Mouse (Mus musculus): ENCODE results near the gene Rgs14. TPM values are rescaled to one million over a fixed set of nuclear protein-coding genes. Genes with fewer than 3 reads are reported as not detected.

Rgs14 gene
- total and polyA plus RNA-seq, 3 experiments: 0.23 to 1.9 (median 0.73) TPM

DNA sequence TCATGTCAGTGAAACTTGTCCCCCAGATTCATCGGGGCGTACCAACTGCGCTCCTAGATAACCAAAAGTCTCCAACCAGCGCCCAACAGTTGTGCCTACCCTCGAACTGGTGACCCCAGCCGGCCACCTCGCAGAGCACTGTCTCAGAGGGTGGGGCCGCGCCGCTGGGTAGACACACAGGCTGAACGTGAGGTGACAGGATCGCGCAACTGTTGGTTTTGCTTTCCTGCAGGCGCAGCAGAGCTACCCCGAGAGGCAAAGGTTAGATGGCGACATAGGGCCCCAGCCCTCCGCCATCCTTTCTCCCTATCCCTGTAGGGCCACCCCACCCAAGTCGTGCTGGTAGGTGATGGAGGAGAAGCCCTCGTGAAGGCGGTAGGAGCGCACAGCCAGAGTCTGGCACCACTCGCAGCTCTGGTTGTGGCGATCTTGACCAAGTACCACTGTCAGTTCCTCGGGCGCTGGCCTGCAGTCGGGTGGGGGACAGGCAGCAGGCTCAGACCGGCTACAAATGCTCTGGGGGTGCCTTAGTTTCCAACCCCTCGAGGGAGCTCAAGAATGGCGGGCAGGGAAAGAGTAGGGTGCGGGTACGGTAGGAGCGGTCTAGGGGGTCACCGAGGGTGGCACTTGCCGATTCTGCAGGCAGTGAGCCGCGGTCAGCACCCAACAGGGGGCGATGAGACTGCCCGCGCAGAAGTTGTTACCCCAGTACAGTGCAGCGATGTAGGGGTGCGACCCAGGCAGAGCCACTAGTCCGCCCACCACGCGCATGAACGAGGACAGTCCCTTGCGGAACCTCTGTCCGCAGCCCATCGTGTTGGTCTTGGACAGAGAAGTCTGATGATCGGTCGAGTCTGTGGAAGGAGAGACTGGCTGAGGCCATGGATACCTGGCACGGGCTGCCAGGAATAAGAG is 50.7 kb downstream of the Rgs14 start:
- Histone ChIP-seq H3K9ac (ENCODE audit: low read depth, low read length) (no peak overlapping the region), H3K36me3 (ENCODE audit: control insufficient read depth, insufficient read depth, low read length) (no peaks in the 10 kb centered on the region)
- WGBS: 26% methylated on average over 51 of the region's 51 CpGs

DNA sequence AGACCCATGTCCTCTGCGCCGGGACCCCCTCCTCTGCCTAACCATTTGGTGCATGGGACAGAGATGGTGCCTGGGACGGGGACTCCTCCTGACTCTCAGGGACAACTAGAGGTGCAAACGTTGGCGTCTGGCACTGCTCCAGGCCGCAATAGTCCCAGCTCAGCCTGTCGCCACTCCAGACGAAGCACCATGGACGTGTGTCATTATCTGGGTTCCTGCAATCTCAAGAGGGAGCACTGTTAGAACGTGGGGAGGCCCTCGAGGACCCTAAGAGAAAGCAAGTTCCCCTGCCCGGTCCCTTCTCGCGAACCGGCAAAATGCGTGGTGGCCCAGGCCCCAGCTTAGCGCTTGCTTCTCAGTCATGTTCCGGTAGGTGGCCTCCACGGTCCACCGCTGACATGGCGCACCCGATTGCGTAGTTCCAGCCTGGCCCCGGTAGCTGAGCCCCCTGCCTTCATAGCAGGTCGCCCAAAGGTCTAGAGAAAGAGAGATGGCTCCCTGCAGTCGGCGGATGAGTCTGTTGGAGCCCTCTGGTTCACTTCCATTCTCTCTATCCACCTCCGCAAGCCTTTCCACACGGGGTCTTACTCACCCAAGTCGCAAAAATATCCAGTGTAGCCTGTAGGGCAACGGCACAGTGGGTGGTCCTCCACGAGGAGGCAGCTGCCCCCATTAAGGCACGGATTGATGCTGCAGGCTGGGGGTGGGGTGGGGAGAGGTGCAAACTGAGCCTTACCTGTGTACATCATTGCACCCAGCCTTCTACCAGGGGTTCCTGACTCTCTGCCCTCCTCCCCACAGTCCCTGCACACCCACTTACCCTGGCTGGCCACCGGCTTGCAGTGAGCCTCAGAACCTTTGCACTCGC is 51.6 kb downstream of the Rgs14 start:
- TF ChIP-seq EP300 (IDR thresholded peaks at IDR 0.05; ENCODE audit: insufficient read depth, low read depth, low read length): peak; percentile 82; the same call in 1 of the 2 replicates
- no peak for TF ChIP-seq POLR2A (IDR thresholded peaks at IDR 0.05; ENCODE audit: insufficient read depth, low read depth, low read length)
- peak; percentile 89 for TF ChIP-seq CTCF (IDR thresholded peaks at IDR 0.05)
- Histone ChIP-seq H3K79me2 (replicated peaks; ENCODE audit: control insufficient read depth, insufficient read depth, low read length) (no peaks in the 10 kb centered on the region), H3K36me3 (ENCODE audit: control insufficient read depth, insufficient read depth, low read length) (no peaks in the 10 kb centered on the region), H3K27me3 (ENCODE audit: control insufficient read depth, insufficient read depth, low read length) (no peaks in the 10 kb centered on the region; the same call in 1 of the 2 replicates), H3K27ac (peak overlapping the region; percentile 26; the same call in 1 of the 2 replicates), H3K9ac (ENCODE audit: low read depth, low read length) (peak overlapping the region; percentile 34), H3K4me3 (peak overlapping the region; percentile 44), H3K4me1 (ENCODE audit: control insufficient read depth, insufficient read depth, low read length) (peaks cover 3% of the 10 kb centered on the region)
- WGBS: 7% methylated on average over 35 of the region's 35 CpGs
- DNase-seq: peak; percentile 82 to 85
- intact Hi-C loops (cut with DNase I): no loop called here

More for the DNA sequence above, 50.7 kb downstream of the Rgs14 start:
- H3K4me3 ChIP-seq: no peak overlapping the region
- peak in 1 of 2 experiments; percentile 28 for DNase-seq
- no peak for TF ChIP-seq POLR2A (IDR thresholded peaks at IDR 0.05; ENCODE audit: insufficient read depth, low read depth, low read length)
- TF ChIP-seq EP300 (IDR thresholded peaks at IDR 0.05; ENCODE audit: insufficient read depth, low read depth, low read length): no peak
- TF ChIP-seq CTCF (IDR thresholded peaks at IDR 0.05): no peak; the same call in 1 of the 2 replicates
- no peaks in the 10 kb centered on the region; the same call in 1 of the 2 replicates for H3K27me3 ChIP-seq (ENCODE audit: control insufficient read depth, insufficient read depth, low read length)
- no peak overlapping the region for H3K27ac ChIP-seq
- peaks cover 3% of the 10 kb centered on the region for H3K4me1 ChIP-seq (ENCODE audit: control insufficient read depth, insufficient read depth, low read length)
- intact Hi-C loops (cut with DNase I): no loop called here
- no peaks in the 10 kb centered on the region for H3K79me2 ChIP-seq (replicated peaks; ENCODE audit: control insufficient read depth, insufficient read depth, low read length)

DNA sequence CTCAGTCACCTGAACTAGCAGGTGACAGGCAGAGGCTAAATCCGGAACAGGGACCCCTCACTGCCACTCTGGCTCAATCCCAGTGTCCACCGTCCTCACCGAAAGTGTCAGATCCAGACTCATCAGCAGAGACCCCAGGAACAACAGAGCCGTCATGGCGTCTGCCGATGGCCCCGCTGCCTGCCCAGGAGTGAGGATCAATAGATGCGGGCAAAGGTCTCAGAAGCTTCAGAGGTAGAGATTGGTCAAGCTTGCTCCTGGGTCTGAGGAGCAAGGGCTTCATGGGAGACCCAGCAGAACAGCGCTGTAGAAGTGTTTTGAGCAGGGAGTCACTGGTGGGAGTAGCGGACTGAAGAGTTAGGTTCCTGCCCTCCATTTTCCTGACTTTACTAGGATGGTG is 57.1 kb downstream of the Rgs14 start, which contains the start of gene F12:
F12 (minus strand) TSS at position 181 of the 400 bp plus-strand sequence.
- H3K79me2 ChIP-seq (replicated peaks; ENCODE audit: control insufficient read depth, insufficient read depth, low read length): no peaks in the 10 kb centered on the region
- intact Hi-C loops (cut with DNase I): no loop called here
- H3K9ac ChIP-seq (ENCODE audit: low read depth, low read length): no peak within 1 kb of the TSS
- no peak for TF ChIP-seq EP300 (IDR thresholded peaks at IDR 0.05; ENCODE audit: insufficient read depth, low read depth, low read length)
- TF ChIP-seq POLR2A (IDR thresholded peaks at IDR 0.05; ENCODE audit: insufficient read depth, low read depth, low read length): no peak
- TF ChIP-seq CTCF (IDR thresholded peaks at IDR 0.05): no peak
- H3K4me3 ChIP-seq: no peak within 1 kb of the TSS
- WGBS: 90% methylated on average over 10 of the region's 10 CpGs
- H3K27me3 ChIP-seq (ENCODE audit: control insufficient read depth, insufficient read depth, low read length): no peaks in the 10 kb centered on the region; the same call in 1 of the 2 replicates
- H3K27ac ChIP-seq: no peak within 1 kb of the TSS
- peaks cover 5% of the 10 kb centered on the region for H3K4me1 ChIP-seq (ENCODE audit: control insufficient read depth, insufficient read depth, low read length)
- H3K36me3 ChIP-seq (ENCODE audit: control insufficient read depth, insufficient read depth, low read length): no peaks in the 10 kb centered on the region
- no peak for DNase-seq

DNA sequence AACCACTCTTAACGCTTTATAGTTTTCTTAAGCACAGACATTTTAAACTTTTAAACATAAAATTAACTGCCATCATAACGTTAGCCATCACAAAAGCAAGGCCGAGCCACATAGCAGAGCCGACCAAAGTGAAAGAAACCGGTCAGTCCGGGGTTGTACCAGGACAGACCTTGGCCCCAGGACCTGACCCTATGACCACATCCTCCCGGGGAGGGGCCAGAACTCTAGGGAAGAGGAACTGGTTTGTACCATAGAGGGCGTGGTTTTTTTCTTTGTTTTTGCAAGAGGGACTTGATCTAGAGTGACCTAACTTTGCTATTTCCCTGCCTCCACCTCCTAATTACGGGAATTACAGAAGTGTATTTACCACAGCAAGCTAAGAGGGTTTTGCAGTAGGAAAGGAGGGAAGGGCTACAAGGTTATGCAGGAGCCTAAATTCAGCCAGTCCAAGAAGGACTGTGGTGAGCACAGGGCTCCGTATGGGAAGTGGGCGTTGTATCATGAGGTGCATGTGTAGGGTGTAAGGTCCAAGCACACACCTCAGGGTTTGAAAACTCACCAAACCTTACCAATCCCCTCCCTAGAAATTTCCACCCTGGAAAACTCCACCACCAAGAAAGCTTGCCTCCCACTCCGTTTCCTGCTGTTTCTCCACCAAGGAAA is 59.8 kb downstream of the Rgs14 start:
- no peak overlapping the region for H3K9ac ChIP-seq (ENCODE audit: low read depth, low read length)
- intact Hi-C loops (cut with DNase I): no loop called here
- peak; percentile 81 to 86 for DNase-seq
- H3K27me3 ChIP-seq (ENCODE audit: control insufficient read depth, insufficient read depth, low read length): no peaks in the 10 kb centered on the region
- TF ChIP-seq CTCF (IDR thresholded peaks at IDR 0.05) (peak; percentile 23), EP300 (IDR thresholded peaks at IDR 0.05; ENCODE audit: insufficient read depth, low read depth, low read length) (0 out of 2 replicates have a peak, but pooled peaks have one; percentile 47), POLR2A (IDR thresholded peaks at IDR 0.05; ENCODE audit: insufficient read depth, low read depth, low read length) (peak; percentile 69)
- WGBS: 51% methylated on average over 12 of the region's 12 CpGs
- H3K27ac ChIP-seq: peak overlapping the region; percentile 83
- H3K4me1 ChIP-seq (ENCODE audit: control insufficient read depth, insufficient read depth, low read length): peaks cover 5% of the 10 kb centered on the region
- no peak overlapping the region for H3K4me3 ChIP-seq
- H3K79me2 ChIP-seq (replicated peaks; ENCODE audit: control insufficient read depth, insufficient read depth, low read length): no peaks in the 10 kb centered on the region
- no peaks in the 10 kb centered on the region for H3K36me3 ChIP-seq (ENCODE audit: control insufficient read depth, insufficient read depth, low read length)

DNA sequence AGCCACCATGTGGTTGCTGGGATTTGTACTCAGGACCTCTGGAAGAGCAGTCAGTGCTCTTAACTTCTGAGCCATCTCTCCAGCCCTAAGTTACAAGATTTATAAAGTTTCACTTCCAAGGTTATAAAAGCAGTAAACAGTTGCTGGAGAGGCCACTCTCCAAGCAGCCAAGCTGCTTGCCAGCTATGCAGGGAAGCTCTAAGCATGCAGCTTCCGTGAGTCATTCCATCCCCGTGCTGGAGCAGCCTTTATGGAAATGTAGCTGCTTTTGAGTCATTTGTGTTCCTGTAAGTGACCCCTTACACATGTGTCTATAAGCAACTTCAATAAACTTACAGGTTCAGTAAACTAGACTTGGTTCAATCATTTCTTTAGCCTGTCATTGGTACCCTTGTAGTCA is 61.0 kb downstream of the Rgs14 start:
- Histone ChIP-seq H3K79me2 (replicated peaks; ENCODE audit: control insufficient read depth, insufficient read depth, low read length) (no peaks in the 10 kb centered on the region), H3K9ac (ENCODE audit: low read depth, low read length) (no peak overlapping the region), H3K27me3 (ENCODE audit: control insufficient read depth, insufficient read depth, low read length) (no peaks in the 10 kb centered on the region), H3K4me3 (no peak overlapping the region), H3K36me3 (ENCODE audit: control insufficient read depth, insufficient read depth, low read length) (no peaks in the 10 kb centered on the region), H3K27ac (no peak overlapping the region), H3K4me1 (ENCODE audit: control insufficient read depth, insufficient read depth, low read length) (peaks cover 5% of the 10 kb centered on the region)
- DNase-seq: no peak
- TF ChIP-seq CTCF (IDR thresholded peaks at IDR 0.05) (no peak), EP300 (IDR thresholded peaks at IDR 0.05; ENCODE audit: insufficient read depth, low read depth, low read length) (no peak), POLR2A (IDR thresholded peaks at IDR 0.05; ENCODE audit: insufficient read depth, low read depth, low read length) (no peak)
- 82% methylated on average over 2 of the region's 2 CpGs for WGBS
- intact Hi-C loops (cut with DNase I): no loop called here

Measured in heart, adult 2 months (tissue).